In genomic region chr2:59839755-59840154, GRCm38 (mm10) we compare ENCODE assay signal across 16 mouse cellular contexts. TPM values are rescaled to one million over a fixed set of nuclear protein-coding genes. Genes with fewer than 3 reads are reported as not detected.
DNase-seq lines count a peak whose midpoint lies in the region; ATAC-seq lines count a peak whose summit lies in the region.
"Had no signal": no experiment of that assay in that cellular context is flagged by ENCODE, and none has a peak within 500 bp of the region (broad histone marks: within the 10 kb centered on the region; RNA-seq: fewer than 3 reads in every experiment).

No protein-coding gene starts in this region.

- 0 out of 2 replicates have a peak, but pooled peaks cover 9% of the 10 kb centered on the region for H3K27me3 ChIP-seq in forebrain, embryonic 12.5 days
- H3K27me3 ChIP-seq in forebrain, embryonic 15.5 days: no peaks in the 10 kb centered on the region
- no peaks in the 10 kb centered on the region for H3K27me3 ChIP-seq in hindbrain, embryonic 13.5 days
- H3K27me3 ChIP-seq in hindbrain, embryonic 11.5 days (ENCODE audit: control insufficient read depth, insufficient read depth, low read length): no peaks in the 10 kb centered on the region
- no peaks in the 10 kb centered on the region for H3K27me3 ChIP-seq in hindbrain, embryonic 15.5 days
- H3K27me3 ChIP-seq in neural tube, embryonic 15.5 days (replicated peaks): no peaks in the 10 kb centered on the region
- no peaks in the 10 kb centered on the region for H3K27me3 ChIP-seq in liver, embryonic 12.5 days (replicated peaks)
- H3K27me3 ChIP-seq: limb, embryonic 13.5 days; lung, embryonic 15.5 days; midbrain, embryonic 12.5 days; Patski had no signal

- no peak overlapping the region for H3K4me2 ChIP-seq in forebrain, embryonic 12.5 days
- H3K4me2 ChIP-seq in forebrain, embryonic 15.5 days (replicated peaks): no peak overlapping the region
- H3K4me2 ChIP-seq in hindbrain, embryonic 13.5 days: no peak overlapping the region
- H3K4me2 ChIP-seq in hindbrain, embryonic 11.5 days (replicated peaks; ENCODE audit: low read depth, low read length): no peak overlapping the region
- no peak overlapping the region for H3K4me2 ChIP-seq in hindbrain, embryonic 15.5 days
- H3K4me2 ChIP-seq in neural tube, embryonic 15.5 days: no peak overlapping the region
- no peak overlapping the region for H3K4me2 ChIP-seq in liver, embryonic 12.5 days
- H3K4me2 ChIP-seq: limb, embryonic 13.5 days; lung, embryonic 15.5 days; midbrain, embryonic 12.5 days had no signal

- DNase-seq in hindbrain, embryonic 11.5 days (ENCODE audit: low spot score): no peak
- DNase-seq: adrenal gland, postnatal 10 days; thymus, postnatal 14 days had no signal

- 0 out of 2 replicates have a peak overlapping the region, but pooled peaks have one; percentile 59 for H3K27ac ChIP-seq in forebrain, embryonic 12.5 days
- H3K27ac ChIP-seq in forebrain, embryonic 15.5 days (replicated peaks): no peak overlapping the region
- H3K27ac ChIP-seq in hindbrain, embryonic 13.5 days: peak overlapping the region; percentile 81
- no peak overlapping the region for H3K27ac ChIP-seq in hindbrain, embryonic 11.5 days (ENCODE audit: low read depth, low read length)
- peak overlapping the region; percentile 33 for H3K27ac ChIP-seq in hindbrain, embryonic 15.5 days (replicated peaks)
- H3K27ac ChIP-seq in neural tube, embryonic 15.5 days (replicated peaks): peak overlapping the region; percentile 69
- no peak overlapping the region for H3K27ac ChIP-seq in liver, embryonic 12.5 days
- H3K27ac ChIP-seq: limb, embryonic 13.5 days; liver, embryonic 14.5 days; lung, embryonic 15.5 days; macrophage had no signal

- WGBS in forebrain, embryonic 12.5 days: 58% methylated on average over 2 of the region's 2 CpGs
- 67% methylated on average over 2 of the region's 2 CpGs for WGBS in forebrain, embryonic 15.5 days
- WGBS in hindbrain, embryonic 13.5 days: 73% methylated on average over 2 of the region's 2 CpGs
- 87% methylated on average over 2 of the region's 2 CpGs for WGBS in hindbrain, embryonic 11.5 days
- 82% methylated on average over 2 of the region's 2 CpGs for WGBS in hindbrain, embryonic 15.5 days
- WGBS in neural tube, embryonic 15.5 days: 71% methylated on average over 2 of the region's 2 CpGs
- 71% methylated on average over 2 of the region's 2 CpGs for WGBS in liver, embryonic 12.5 days (ENCODE audit: insufficient replicate concordance)

- no peak overlapping the region for H3K4me3 ChIP-seq in forebrain, embryonic 12.5 days (replicated peaks)
- H3K4me3 ChIP-seq in forebrain, embryonic 15.5 days: no peak overlapping the region
- H3K4me3 ChIP-seq in hindbrain, embryonic 13.5 days: no peak overlapping the region
- H3K4me3 ChIP-seq in hindbrain, embryonic 11.5 days (ENCODE audit: low read depth, low read length): no peak overlapping the region
- no peak overlapping the region for H3K4me3 ChIP-seq in hindbrain, embryonic 15.5 days
- H3K4me3 ChIP-seq in neural tube, embryonic 15.5 days (replicated peaks): no peak overlapping the region
- H3K4me3 ChIP-seq in liver, embryonic 12.5 days: no peak overlapping the region
- H3K4me3 ChIP-seq: limb, embryonic 13.5 days; lung, embryonic 15.5 days; midbrain, embryonic 12.5 days had no signal

- peaks cover 44% of the 10 kb centered on the region for H3K36me3 ChIP-seq in forebrain, embryonic 12.5 days (replicated peaks)
- H3K36me3 ChIP-seq in forebrain, embryonic 15.5 days: no peaks in the 10 kb centered on the region
- peaks cover 23% of the 10 kb centered on the region; the same call in 1 of the 2 replicates for H3K36me3 ChIP-seq in hindbrain, embryonic 13.5 days
- H3K36me3 ChIP-seq in hindbrain, embryonic 11.5 days (ENCODE audit: control insufficient read depth, insufficient read depth, low read length): no peaks in the 10 kb centered on the region; the same call in 1 of the 2 replicates
- H3K36me3 ChIP-seq in hindbrain, embryonic 15.5 days: no peaks in the 10 kb centered on the region
- peaks cover 11% of the 10 kb centered on the region; the same call in 1 of the 2 replicates for H3K36me3 ChIP-seq in neural tube, embryonic 15.5 days
- peaks cover 42% of the 10 kb centered on the region for H3K36me3 ChIP-seq in liver, embryonic 12.5 days

- H3K4me1 ChIP-seq in forebrain, embryonic 12.5 days: 0 out of 2 replicates have a peak, but pooled peaks cover 10% of the 10 kb centered on the region
- H3K4me1 ChIP-seq in forebrain, embryonic 15.5 days: peaks cover 2% of the 10 kb centered on the region; the same call in 1 of the 2 replicates
- peaks cover 25% of the 10 kb centered on the region for H3K4me1 ChIP-seq in hindbrain, embryonic 13.5 days (replicated peaks)
- H3K4me1 ChIP-seq in hindbrain, embryonic 11.5 days (replicated peaks; ENCODE audit: control insufficient read depth, insufficient read depth, low read length): no peaks in the 10 kb centered on the region
- H3K4me1 ChIP-seq in hindbrain, embryonic 15.5 days (replicated peaks): peaks cover 15% of the 10 kb centered on the region
- H3K4me1 ChIP-seq in neural tube, embryonic 15.5 days: peaks cover 12% of the 10 kb centered on the region
- H3K4me1 ChIP-seq in liver, embryonic 12.5 days: peaks cover 28% of the 10 kb centered on the region

- peak; percentile 50; the same call in 1 of the 2 replicates for ATAC-seq in forebrain, embryonic 12.5 days (ENCODE audit: low FRiP score)
- ATAC-seq in forebrain, embryonic 15.5 days (replicated peaks): no peak
- ATAC-seq in hindbrain, embryonic 13.5 days (ENCODE audit: low FRiP score): no peak
- no peak for ATAC-seq in hindbrain, embryonic 11.5 days (ENCODE audit: low FRiP score)
- ATAC-seq in hindbrain, embryonic 15.5 days (ENCODE audit: low FRiP score, low read depth): no peak
- no peak for ATAC-seq in neural tube, embryonic 15.5 days (ENCODE audit: low FRiP score)
- ATAC-seq in liver, embryonic 12.5 days: no peak
- ATAC-seq: CD4-positive, CD25-positive, alpha-beta regulatory T cell, adult 4 months; Patski had no signal

- H3K9ac ChIP-seq in forebrain, embryonic 12.5 days: no peak overlapping the region
- no peak overlapping the region for H3K9ac ChIP-seq in forebrain, embryonic 15.5 days (replicated peaks)
- H3K9ac ChIP-seq in hindbrain, embryonic 13.5 days: no peak overlapping the region
- H3K9ac ChIP-seq in hindbrain, embryonic 11.5 days (ENCODE audit: low read depth, low read length): no peak overlapping the region
- no peak overlapping the region for H3K9ac ChIP-seq in hindbrain, embryonic 15.5 days
- H3K9ac ChIP-seq in neural tube, embryonic 15.5 days (replicated peaks): no peak overlapping the region
- H3K9ac ChIP-seq in liver, embryonic 12.5 days: no peak overlapping the region
- H3K9ac ChIP-seq: limb, embryonic 13.5 days; liver, embryonic 14.5 days; lung, embryonic 15.5 days; midbrain, embryonic 12.5 days had no signal

- 0 out of 2 replicates have a peak, but pooled peaks cover 3% of the 10 kb centered on the region for H3K9me3 ChIP-seq in forebrain, embryonic 12.5 days
- H3K9me3 ChIP-seq in forebrain, embryonic 15.5 days: no peaks in the 10 kb centered on the region
- H3K9me3 ChIP-seq in hindbrain, embryonic 13.5 days: no peaks in the 10 kb centered on the region
- H3K9me3 ChIP-seq in hindbrain, embryonic 11.5 days (ENCODE audit: control insufficient read depth, low read length): no peaks in the 10 kb centered on the region
- H3K9me3 ChIP-seq in hindbrain, embryonic 15.5 days: no peaks in the 10 kb centered on the region
- no peaks in the 10 kb centered on the region for H3K9me3 ChIP-seq in neural tube, embryonic 15.5 days (replicated peaks)
- no peaks in the 10 kb centered on the region for H3K9me3 ChIP-seq in liver, embryonic 12.5 days (replicated peaks)
- H3K9me3 ChIP-seq: limb, embryonic 13.5 days; lung, embryonic 15.5 days had no signal

RNA-seq across cellular contexts. Expression of gene Wdsub1, which starts 42.6 kb away (rescaled TPM):
- polyA plus RNA-seq in forebrain, embryonic 12.5 days (2016; fragmentation: Nextera tagmentation; extraction: Ambion mirVana): 17.0 and 18.8 TPM in 2 replicates
- polyA plus RNA-seq in forebrain, embryonic 15.5 days (2015; fragmentation: Nextera tagmentation; extraction: Ambion mirVana): 10.7 and 11.5 TPM in 2 replicates
- polyA plus RNA-seq in hindbrain, embryonic 13.5 days (2015; fragmentation: Nextera tagmentation; extraction: Ambion mirVana): 15.0 and 17.3 TPM in 2 replicates
- polyA plus RNA-seq in hindbrain, embryonic 11.5 days (2014; fragmentation: Nextera tagmentation; extraction: Ambion mirVana): 20.0 and 21.9 TPM in 2 replicates
- polyA plus RNA-seq in hindbrain, embryonic 15.5 days (2015; fragmentation: Nextera tagmentation; extraction: Ambion mirVana): 17.7 and 18.8 TPM in 2 replicates
- 15.9 and 20.0 TPM in 2 replicates for polyA plus RNA-seq in neural tube, embryonic 15.5 days (2015; fragmentation: Nextera tagmentation; extraction: Ambion mirVana)
- 10.5 and 12.9 TPM in 2 replicates for polyA plus RNA-seq in liver, embryonic 12.5 days (2016; fragmentation: Nextera tagmentation; extraction: Ambion mirVana)

Comparison
In these comparisons a context has a peak if more than half of its experiments do, and no peak if none do; other contexts are left out.
1. H3K27ac ChIP-seq: peak in forebrain, embryonic 12.5 days (single experiment), hindbrain, embryonic 13.5 days (single experiment), hindbrain, embryonic 15.5 days (single experiment) and neural tube, embryonic 15.5 days (single experiment); none in forebrain, embryonic 15.5 days (single experiment), hindbrain, embryonic 11.5 days (single experiment) and liver, embryonic 12.5 days (single experiment).